Mouse (Mus musculus) embryonic fibroblast, embryonic 13.5 days (primary cell): ENCODE results near the gene Bcorl1.

Experiments used
- CTCF ChIP-seq: IDR thresholded peaks from 2 replicates; pipeline ENCODE4 v1.5.1; 2011; ENCODE audit warnings: mild to moderate bottlenecking, control low read depth, low read length, moderate library complexity, borderline replicate concordance; ENCODE audit not compliant: insufficient read depth
- POLR2A ChIP-seq: IDR thresholded peaks from 2 replicates; pipeline ENCODE4 v1.6.1; 2011; ENCODE audit warnings: low read depth, mild to moderate bottlenecking, control low read depth, low read length, moderate library complexity

- TF ChIP-seq CTCF (no peak), POLR2A (no peak)
Observed at GRCm38 (mm10) chrX:48410388-48410776, 69.2 kb downstream of the Bcorl1 start.
